Comparison of ENCODE assay signal across 4 mouse cellular contexts in the genomic region with DNA sequence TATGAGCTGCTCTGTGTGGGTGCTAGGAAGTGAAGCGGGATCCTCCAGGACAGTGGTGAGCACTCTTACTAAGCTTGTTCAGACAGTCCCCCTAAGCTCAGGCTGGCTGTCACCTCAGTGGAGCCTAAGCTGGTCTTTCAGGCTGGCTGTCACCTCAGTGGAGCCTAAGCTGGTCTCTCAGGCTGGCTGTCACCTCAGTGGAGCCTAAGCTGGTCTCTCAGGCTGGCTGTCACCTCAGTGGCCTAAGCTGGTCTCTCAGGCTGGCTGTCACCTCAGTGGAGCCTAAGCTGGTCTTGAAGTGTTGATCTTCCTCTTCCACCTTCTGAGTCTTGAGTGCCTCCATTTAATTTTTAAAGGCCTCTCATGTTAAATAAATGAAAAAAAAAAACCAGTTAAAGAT. TPM values are rescaled to one million over a fixed set of nuclear protein-coding genes. Genes with fewer than 3 reads are reported as not detected.
A peak's percentile ranks its signal among the peaks of the same experiment; 100 is the strongest.
DNase-seq lines count a peak whose midpoint lies in the region; TF ChIP-seq lines count a peak whose summit lies in the region.
"Not testable (repeated sequence)": the region's sequence is repeated elsewhere in the genome, so short reads cannot be mapped to it uniquely, and the experiment has no call there.

No protein-coding gene starts in this region.

- intact Hi-C loops in gastrocnemius, adult 2 months (cut with DNase I): not testable (repeated sequence)
- intact Hi-C loops in gastrocnemius, postnatal 14 days (cut with DNase I; ENCODE audit: low total_unique reads): loop anchor here (5.0 kb wide), 1 partner anchor 156 kb away; no protein-coding TSS in a partner anchor

- not testable (repeated sequence) for H3K27ac ChIP-seq in gastrocnemius, adult 2 months

- not testable (repeated sequence) for H3K4me3 ChIP-seq in gastrocnemius, adult 2 months

- DNase-seq in gastrocnemius, adult 18-20 months (ENCODE audit: low spot score): peak; percentile 24
- DNase-seq in gastrocnemius, adult 2 months: peak; percentile 72
- peak; percentile 28 for DNase-seq in gastrocnemius, postnatal 14 days
- peak; percentile 73 for DNase-seq in gastrocnemius, postnatal 25 days

- TF ChIP-seq CTCF in gastrocnemius, adult 2 months (IDR thresholded peaks at IDR 0.05): not testable (repeated sequence)

RNA-seq across cellular contexts. Expression of gene Cyp4f16, which starts 10.0 kb away (rescaled TPM):
- 1 to 10 TPM in 1 of 2 experiments, under 1 TPM in 1; 0.78 to 1.7 TPM for total RNA-seq in gastrocnemius, adult 18-20 months (2021)
- total RNA-seq in gastrocnemius, adult 2 months (2021): 1 to 10 TPM; 1.1 to 2.3 TPM
- 1 to 10 TPM; 2.0 to 2.3 TPM for total RNA-seq in gastrocnemius, postnatal 14 days (2021)
- 1 to 10 TPM in 1 of 2 experiments, under 1 TPM in 1; 0.72 to 2.2 TPM for total RNA-seq in gastrocnemius, postnatal 25 days (2021)

RNA-seq across cellular contexts. Expression of gene Cyp4f17, which starts 20.5 kb away (rescaled TPM):
- 1 to 10 TPM; 1.3 to 1.5 TPM for total RNA-seq in gastrocnemius, adult 18-20 months (2021)
- 1 to 10 TPM; 1.5 to 2.2 TPM for total RNA-seq in gastrocnemius, adult 2 months (2021)
- total RNA-seq in gastrocnemius, postnatal 14 days (2021): 1 to 10 TPM in 1 of 2 experiments, under 1 TPM in 1; 0.90 to 1.3 TPM
- 1 to 10 TPM; 1.5 to 2.0 TPM for total RNA-seq in gastrocnemius, postnatal 25 days (2021)
